Mouse (Mus musculus): ENCODE measurements around the gene Bclaf1. TPM values are rescaled to one million over a fixed set of nuclear protein-coding genes. Genes with fewer than 3 reads are reported as not detected.

The Bclaf1 gene
- polyA plus RNA-seq, 1 experiment from 2014 or later: 174 TPM

- Histone ChIP-seq H3K27me3 (ENCODE audit: low read depth, poor library complexity, severe bottlenecking) (no peaks in the 10 kb centered on the region), H3K4me1 (peaks cover 21% of the 10 kb centered on the region), H3K9me3 (replicated peaks) (no peaks in the 10 kb centered on the region), H3K4me3 (peak overlapping the region; percentile 23), H3K27ac (no peak overlapping the region), H3K36me3 (no peaks in the 10 kb centered on the region)
- DNase-seq (ENCODE audit: low spot score): peak; percentile 84
- WGBS: 27% methylated on average over 11 of the region's 11 CpGs
These were observed 21.8 kb upstream of the Bclaf1 start for GRCm38 (mm10) chr10:20290467-20290883.

- Histone ChIP-seq H3K27me3 (ENCODE audit: low read depth, poor library complexity, severe bottlenecking) (no peaks in the 10 kb centered on the region), H3K27ac (no peak overlapping the region), H3K4me3 (no peak overlapping the region), H3K36me3 (no peaks in the 10 kb centered on the region), H3K4me1 (no peaks in the 10 kb centered on the region), H3K9me3 (replicated peaks) (no peaks in the 10 kb centered on the region)
- DNase-seq (ENCODE audit: low spot score): no peak
- WGBS: 79% methylated on average over 5 of the region's 5 CpGs
These were observed 16.3 kb upstream of the Bclaf1 start for GRCm38 (mm10) chr10:20295961-20296360.

GRCm38 (mm10) chr10:20298152-20298920 lies 13.9 kb upstream of the Bclaf1 start:
- no peaks in the 10 kb centered on the region for H3K4me1 ChIP-seq

DNA sequence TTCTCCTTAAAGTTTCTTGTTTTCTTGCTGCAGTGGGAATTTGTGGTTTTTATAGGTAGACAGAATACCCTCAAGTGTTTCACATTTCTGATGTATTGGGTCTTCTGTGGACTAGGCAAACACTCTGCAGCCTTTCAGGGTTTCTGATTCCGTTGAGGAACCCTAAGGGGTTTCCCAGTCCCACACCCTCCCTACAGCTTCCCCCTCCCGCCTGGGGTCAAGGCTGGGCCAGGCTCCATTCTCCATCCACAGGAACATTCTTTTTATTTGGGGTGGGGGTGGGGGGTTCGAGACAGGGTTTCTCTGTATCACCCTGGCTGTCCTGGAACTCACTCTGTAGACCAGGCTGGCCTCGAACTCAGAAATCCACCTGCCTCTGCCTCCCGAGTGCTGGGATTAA lies 13.2 kb upstream of the Bclaf1 start:
- no peak overlapping the region for H3K27ac ChIP-seq
- no peaks in the 10 kb centered on the region for H3K36me3 ChIP-seq
- no peaks in the 10 kb centered on the region for H3K27me3 ChIP-seq (ENCODE audit: low read depth, poor library complexity, severe bottlenecking)
- H3K4me3 ChIP-seq: no peak overlapping the region
- 83% methylated on average over 5 of the region's 5 CpGs for WGBS
- no peaks in the 10 kb centered on the region for H3K4me1 ChIP-seq
- H3K9me3 ChIP-seq (replicated peaks): no peaks in the 10 kb centered on the region
- DNase-seq (ENCODE audit: low spot score): no peak

More at GRCm38 (mm10) chr10:20298152-20298920, 13.9 kb upstream of the Bclaf1 start:
- Histone ChIP-seq H3K27ac (no peak overlapping the region), H3K27me3 (ENCODE audit: low read depth, poor library complexity, severe bottlenecking) (no peaks in the 10 kb centered on the region), H3K4me3 (no peak overlapping the region), H3K9me3 (replicated peaks) (no peaks in the 10 kb centered on the region), H3K36me3 (no peaks in the 10 kb centered on the region)
- no peak for DNase-seq (ENCODE audit: low spot score)
- WGBS: 61% methylated on average over 3 of the region's 3 CpGs

DNA sequence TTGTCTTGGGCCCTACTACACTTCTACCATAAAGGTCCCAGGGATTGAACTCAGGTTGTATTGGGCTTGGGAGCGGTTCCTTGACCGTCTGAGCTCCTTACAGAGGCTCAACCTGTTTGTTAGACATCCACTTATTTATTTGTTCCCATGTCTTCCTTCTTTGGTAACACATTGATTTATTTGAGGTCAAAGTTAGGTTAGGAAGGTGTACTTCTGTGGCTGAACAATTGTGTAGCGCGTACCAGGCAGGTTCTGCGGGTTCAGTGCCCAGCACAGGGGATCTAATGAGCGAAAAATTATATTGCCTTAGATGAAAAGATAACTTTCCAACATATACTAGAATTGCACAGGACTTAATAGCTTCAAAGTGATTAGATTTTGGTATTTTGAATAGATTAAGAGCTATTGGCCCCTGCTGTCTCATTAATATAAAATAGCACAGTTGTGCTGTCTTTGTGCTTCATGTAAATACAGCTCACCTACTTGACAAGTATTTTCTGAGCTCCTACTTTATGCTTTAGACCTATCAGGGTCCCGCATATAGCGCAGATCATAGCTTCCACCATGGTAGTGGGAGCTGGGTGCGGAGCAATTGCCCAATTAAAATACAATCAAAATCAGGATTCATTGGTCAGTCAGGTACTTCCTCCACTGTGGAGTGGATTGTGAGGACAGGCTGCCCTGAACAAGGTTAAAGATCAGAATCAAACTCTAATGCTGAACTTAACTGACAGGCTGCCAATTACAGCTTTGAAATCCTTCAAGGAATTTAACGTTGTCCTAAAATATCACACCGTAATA lies 1.1 kb upstream of the Bclaf1 start:
- 52% methylated on average over 11 of the region's 11 CpGs for WGBS
- H3K4me3 ChIP-seq: peak overlapping the region; percentile 88
- no peaks in the 10 kb centered on the region for H3K27me3 ChIP-seq (ENCODE audit: low read depth, poor library complexity, severe bottlenecking)
- no peaks in the 10 kb centered on the region for H3K9me3 ChIP-seq (replicated peaks)
- peak overlapping the region; percentile 99 for H3K27ac ChIP-seq
- peaks cover 15% of the 10 kb centered on the region for H3K4me1 ChIP-seq
- peaks cover 15% of the 10 kb centered on the region for H3K36me3 ChIP-seq
- DNase-seq (ENCODE audit: low spot score): no peak

DNA sequence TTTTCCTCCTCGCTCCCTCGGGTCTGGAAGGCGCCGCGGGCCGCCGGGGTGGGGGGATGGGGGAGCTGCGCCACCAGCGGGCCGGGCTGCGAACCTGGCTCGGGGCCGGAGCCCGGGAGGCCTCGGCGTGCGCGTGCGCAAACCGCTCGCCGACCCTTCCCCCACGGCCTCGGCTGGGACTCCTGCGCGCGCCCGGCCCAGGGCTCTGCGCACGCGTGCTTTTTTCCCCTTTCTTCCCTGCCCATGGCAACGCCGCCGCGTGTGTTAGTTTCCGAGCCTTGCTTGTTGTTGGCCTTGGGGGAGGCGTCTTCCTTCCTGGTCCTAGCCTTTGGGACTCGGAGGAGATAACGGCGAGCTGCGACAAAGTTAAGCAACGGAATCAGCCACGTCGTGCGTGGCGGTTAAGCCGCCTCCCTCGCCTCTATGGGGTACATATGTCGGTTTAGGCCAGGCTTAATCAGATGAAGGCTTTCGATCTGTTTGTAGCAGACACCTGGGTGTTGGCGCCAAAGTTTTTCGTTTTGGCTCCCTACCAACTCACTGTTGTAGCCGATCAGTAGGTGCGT lies 550 bp downstream of the Bclaf1 start:
- WGBS: under 1% methylated on average over 43 of the region's 54 CpGs
- Histone ChIP-seq H3K4me3 (peak overlapping the region; percentile 88), H3K36me3 (peaks cover 26% of the 10 kb centered on the region), H3K27ac (peak overlapping the region; percentile 99), H3K27me3 (ENCODE audit: low read depth, poor library complexity, severe bottlenecking) (no peaks in the 10 kb centered on the region), H3K9me3 (replicated peaks) (no peaks in the 10 kb centered on the region), H3K4me1 (peaks cover 15% of the 10 kb centered on the region)
- DNase-seq (ENCODE audit: low spot score): peak; percentile 91

DNA sequence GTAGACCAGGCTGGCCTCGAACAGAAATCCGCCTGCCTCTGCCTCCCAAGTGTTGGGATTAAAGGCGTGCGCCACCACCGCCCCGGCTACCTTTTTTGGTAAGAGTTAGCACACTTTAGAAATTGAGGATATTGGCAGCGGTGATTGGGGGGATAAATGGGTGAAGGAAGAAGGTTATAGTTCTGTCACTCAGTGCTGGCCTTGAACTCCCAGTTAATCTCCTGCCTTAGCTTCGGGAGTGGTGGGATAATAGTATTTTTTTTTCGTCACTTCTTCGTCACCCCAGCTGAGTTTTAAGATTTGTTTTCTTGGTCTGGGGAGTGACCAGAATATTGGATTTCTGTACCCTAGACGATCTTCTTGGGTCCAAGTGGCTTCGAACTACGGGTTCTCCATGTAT lies 1.2 kb downstream of the Bclaf1 start:
- peak overlapping the region; percentile 88 for H3K4me3 ChIP-seq
- peak overlapping the region; percentile 99 for H3K27ac ChIP-seq
- H3K27me3 ChIP-seq (ENCODE audit: low read depth, poor library complexity, severe bottlenecking): no peaks in the 10 kb centered on the region
- H3K9me3 ChIP-seq (replicated peaks): no peaks in the 10 kb centered on the region
- peaks cover 32% of the 10 kb centered on the region for H3K36me3 ChIP-seq
- DNase-seq (ENCODE audit: low spot score): no peak
- H3K4me1 ChIP-seq: peaks cover 15% of the 10 kb centered on the region
- 44% methylated on average over 13 of the region's 13 CpGs for WGBS

DNA sequence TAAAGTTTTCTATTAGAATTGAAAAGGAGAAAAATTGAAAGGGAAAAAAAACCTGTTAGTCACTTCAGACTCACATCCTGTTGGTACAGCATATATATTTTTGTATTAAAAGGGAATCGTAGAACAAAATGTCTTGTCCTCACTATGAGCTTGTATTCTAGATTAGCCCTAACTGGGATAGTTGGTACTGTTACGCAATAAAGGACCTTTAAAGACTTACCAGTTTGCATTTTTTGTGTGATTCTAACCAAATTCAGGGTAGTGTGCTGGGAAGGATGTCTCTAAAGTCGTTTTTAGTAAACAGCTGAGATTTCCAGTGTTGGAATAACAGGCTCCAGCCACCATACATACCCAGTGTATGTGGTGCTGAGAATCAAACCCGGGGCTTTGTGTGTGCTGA lies 1.7 kb downstream of the Bclaf1 start:
- H3K27ac ChIP-seq: no peak overlapping the region
- peaks cover 15% of the 10 kb centered on the region for H3K4me1 ChIP-seq
- H3K36me3 ChIP-seq: peaks cover 37% of the 10 kb centered on the region
- no peak for DNase-seq (ENCODE audit: low spot score)
- no peaks in the 10 kb centered on the region for H3K27me3 ChIP-seq (ENCODE audit: low read depth, poor library complexity, severe bottlenecking)
- 84% methylated on average over 4 of the region's 4 CpGs for WGBS
- peak overlapping the region; percentile 88 for H3K4me3 ChIP-seq
- H3K9me3 ChIP-seq (replicated peaks): no peaks in the 10 kb centered on the region

- Histone ChIP-seq H3K4me3 (no peak overlapping the region), H3K4me1 (peaks cover 15% of the 10 kb centered on the region), H3K27me3 (ENCODE audit: low read depth, poor library complexity, severe bottlenecking) (no peaks in the 10 kb centered on the region), H3K9me3 (replicated peaks) (no peaks in the 10 kb centered on the region), H3K27ac (no peak overlapping the region), H3K36me3 (peaks cover 44% of the 10 kb centered on the region)
- no peak for DNase-seq (ENCODE audit: low spot score)
- WGBS: 64% methylated on average over 2 of the region's 2 CpGs
These were observed 2.5 kb downstream of the Bclaf1 start for GRCm38 (mm10) chr10:20314797-20315196.

GRCm38 (mm10) chr10:20317466-20317865 lies 5.2 kb downstream of the Bclaf1 start:
- 76% methylated on average over 5 of the region's 5 CpGs for WGBS
- H3K27ac ChIP-seq: no peak overlapping the region
- no peaks in the 10 kb centered on the region for H3K27me3 ChIP-seq (ENCODE audit: low read depth, poor library complexity, severe bottlenecking)
- H3K4me1 ChIP-seq: peaks cover 7% of the 10 kb centered on the region
- no peak for DNase-seq (ENCODE audit: low spot score)
- H3K4me3 ChIP-seq: no peak overlapping the region
- no peaks in the 10 kb centered on the region for H3K9me3 ChIP-seq (replicated peaks)
- peaks cover 68% of the 10 kb centered on the region for H3K36me3 ChIP-seq

DNA sequence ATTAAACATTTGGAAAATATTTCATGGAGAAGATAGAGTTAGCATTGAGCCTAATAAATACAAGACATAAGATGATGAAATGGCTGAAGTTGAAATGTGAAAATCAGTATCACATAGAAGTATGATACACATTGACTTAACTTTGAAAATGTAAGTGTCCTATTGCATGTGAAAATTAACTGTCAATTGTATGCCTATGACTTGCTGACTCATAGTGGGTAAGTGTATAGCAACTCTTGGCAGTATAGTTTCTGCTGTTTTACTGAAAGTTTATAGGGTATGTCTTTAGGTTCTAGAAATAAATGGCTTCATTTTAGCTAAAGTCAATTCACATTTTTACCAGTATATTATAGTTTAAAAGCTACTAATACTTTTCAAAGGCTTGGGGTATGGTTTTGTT lies 14.0 kb downstream of the Bclaf1 start:
- Histone ChIP-seq H3K27ac (no peak overlapping the region), H3K4me1 (no peaks in the 10 kb centered on the region), H3K27me3 (ENCODE audit: low read depth, poor library complexity, severe bottlenecking) (no peaks in the 10 kb centered on the region), H3K36me3 (peaks cover 100% of the 10 kb centered on the region), H3K4me3 (no peak overlapping the region), H3K9me3 (replicated peaks) (no peaks in the 10 kb centered on the region)
- no peak for DNase-seq (ENCODE audit: low spot score)

- Histone ChIP-seq H3K27ac (no peak overlapping the region), H3K27me3 (ENCODE audit: low read depth, poor library complexity, severe bottlenecking) (no peaks in the 10 kb centered on the region), H3K4me3 (no peak overlapping the region), H3K9me3 (replicated peaks) (no peaks in the 10 kb centered on the region), H3K36me3 (peaks cover 100% of the 10 kb centered on the region), H3K4me1 (no peaks in the 10 kb centered on the region)
- 94% methylated on average over 2 of the region's 2 CpGs for WGBS
- DNase-seq (ENCODE audit: low spot score): no peak
These were observed 19.0 kb downstream of the Bclaf1 start for GRCm38 (mm10) chr10:20331262-20331661.

DNA sequence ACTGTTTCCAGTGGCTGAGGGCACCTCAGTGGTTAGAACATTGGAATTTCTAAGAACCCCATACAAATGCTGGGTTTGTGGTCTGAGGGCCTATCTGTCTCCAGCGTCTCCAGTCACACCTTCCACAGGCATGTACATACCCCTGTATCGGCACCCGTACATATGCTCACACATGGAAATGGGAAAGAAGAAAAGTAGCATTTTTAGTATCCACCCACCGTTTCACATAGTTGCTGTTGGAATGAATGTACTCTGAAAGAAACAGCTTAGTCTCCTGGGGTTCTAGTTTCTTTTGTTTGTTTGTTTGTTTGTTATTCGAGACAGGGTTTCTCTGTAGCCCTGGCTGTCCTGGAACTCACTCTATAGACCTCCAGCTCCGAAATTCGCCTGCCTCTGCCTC lies 25.6 kb downstream of the Bclaf1 start:
- H3K36me3 ChIP-seq: peaks cover 99% of the 10 kb centered on the region
- no peaks in the 10 kb centered on the region for H3K4me1 ChIP-seq
- H3K27me3 ChIP-seq (ENCODE audit: low read depth, poor library complexity, severe bottlenecking): no peaks in the 10 kb centered on the region
- no peak for DNase-seq (ENCODE audit: low spot score)
- 93% methylated on average over 7 of the region's 7 CpGs for WGBS
- no peak overlapping the region for H3K4me3 ChIP-seq
- no peaks in the 10 kb centered on the region for H3K9me3 ChIP-seq (replicated peaks)
- H3K27ac ChIP-seq: no peak overlapping the region
